Mouse (Mus musculus) inflammation-experienced regulatory T-cells, adult 6 months (primary cell): ENCODE results near the gene 1700020L24Rik. TPM values are rescaled to one million over a fixed set of nuclear protein-coding genes. Genes with fewer than 3 reads are reported as not detected.

Source experiments
- ATAC-seq: one replicate; pipeline ENCODE4 v1.8.0; 2017
- polyA plus RNA-seq, 3 experiments: library from polyadenylated mRNA; unstranded; fragments of 100-300 nt; shearing (Covaris generic); gene quantifications; one replicate each; pipeline ENCODE4 v1.2.1; 2017

1700020L24Rik gene
- polyA plus RNA-seq, 3 experiments from 2014 or later: 0.48 to 1.6 TPM; not detected in 1

DNA sequence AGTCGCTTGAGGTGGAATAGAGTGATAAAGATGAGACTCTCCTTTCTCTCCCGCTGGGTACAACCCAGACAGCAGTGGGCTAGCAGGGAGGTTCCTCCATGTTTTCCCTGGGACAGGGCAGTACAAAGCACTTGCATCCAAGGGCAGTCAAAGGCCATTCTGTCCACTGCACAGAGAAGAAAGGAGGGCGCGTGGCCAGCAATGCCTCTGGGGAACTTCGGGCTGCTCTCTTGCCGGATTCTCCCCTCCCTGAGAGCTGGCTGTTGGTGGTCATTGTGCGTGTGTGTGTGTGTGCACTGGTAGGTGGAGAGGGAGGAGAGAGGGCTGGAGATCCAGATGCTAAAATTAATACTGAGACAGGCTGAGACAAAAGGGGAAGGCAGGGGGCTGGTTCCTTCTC is 3.8 kb downstream of the 1700020L24Rik start:
- no peak for ATAC-seq

- peak; percentile 30 for ATAC-seq
Measured at GRCm38 (mm10) chr11:83442596-83443267, 5.3 kb downstream of the 1700020L24Rik start.

DNA sequence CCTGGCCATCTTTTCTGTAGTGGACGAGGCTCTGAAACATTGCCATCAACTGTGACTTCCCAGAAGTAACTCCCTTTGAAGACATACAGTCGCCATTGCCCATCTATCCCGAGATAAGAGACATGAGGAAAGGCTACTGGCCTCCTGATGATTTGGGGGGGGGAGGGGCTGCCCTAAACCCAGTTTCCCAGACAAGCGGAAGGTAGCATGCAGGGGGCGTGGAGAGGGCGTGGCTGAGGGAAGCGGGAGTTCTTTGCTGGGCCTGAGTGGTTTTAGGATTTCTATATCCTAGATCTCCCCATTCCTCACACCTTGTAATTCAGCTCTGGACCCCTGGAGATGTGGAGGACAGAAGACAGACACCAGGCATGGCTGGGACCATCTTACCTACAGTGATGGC is 6.3 kb downstream of the 1700020L24Rik start:
- ATAC-seq: no peak

DNA sequence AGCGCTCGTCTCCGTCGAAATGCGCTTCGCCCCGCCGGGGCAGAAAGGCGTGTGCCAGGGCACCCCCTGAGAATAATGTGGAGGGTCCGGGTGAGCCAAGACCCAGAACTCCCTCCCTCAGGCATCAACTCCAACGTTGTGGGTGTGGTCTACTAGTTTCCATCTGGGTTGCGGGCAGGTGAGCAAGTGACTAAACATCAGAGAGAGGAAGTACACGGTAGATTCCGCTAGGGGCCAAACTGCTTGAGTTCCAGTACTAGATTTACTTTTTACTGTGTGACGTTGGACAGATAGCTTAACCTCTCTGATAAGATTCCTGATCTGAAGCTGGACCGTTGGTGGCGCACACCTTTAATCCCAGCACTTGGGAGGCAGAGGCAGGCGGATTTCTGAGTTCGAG is 7.5 kb downstream of the 1700020L24Rik start:
- no peak for ATAC-seq

DNA sequence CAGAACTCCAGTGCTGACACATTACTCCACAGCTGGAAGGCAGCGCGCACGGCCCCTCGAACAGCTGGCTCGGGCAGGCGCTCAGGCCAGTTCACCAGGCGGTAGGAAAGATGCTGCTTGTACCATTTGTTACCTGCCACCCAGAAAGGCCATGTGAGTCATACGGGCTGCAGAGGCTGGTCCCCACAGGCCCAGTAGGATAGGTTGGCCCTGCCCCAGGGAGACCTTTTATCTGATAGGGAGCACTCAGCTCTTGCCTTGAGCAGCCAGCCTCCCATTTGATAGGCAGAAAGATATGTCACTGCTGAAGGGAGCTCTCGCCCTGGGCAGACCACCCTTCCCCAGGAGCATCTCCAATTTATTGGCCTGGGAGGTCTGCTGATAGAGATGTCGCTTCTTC is 10.1 kb downstream of the 1700020L24Rik start:
- ATAC-seq: no peak

DNA sequence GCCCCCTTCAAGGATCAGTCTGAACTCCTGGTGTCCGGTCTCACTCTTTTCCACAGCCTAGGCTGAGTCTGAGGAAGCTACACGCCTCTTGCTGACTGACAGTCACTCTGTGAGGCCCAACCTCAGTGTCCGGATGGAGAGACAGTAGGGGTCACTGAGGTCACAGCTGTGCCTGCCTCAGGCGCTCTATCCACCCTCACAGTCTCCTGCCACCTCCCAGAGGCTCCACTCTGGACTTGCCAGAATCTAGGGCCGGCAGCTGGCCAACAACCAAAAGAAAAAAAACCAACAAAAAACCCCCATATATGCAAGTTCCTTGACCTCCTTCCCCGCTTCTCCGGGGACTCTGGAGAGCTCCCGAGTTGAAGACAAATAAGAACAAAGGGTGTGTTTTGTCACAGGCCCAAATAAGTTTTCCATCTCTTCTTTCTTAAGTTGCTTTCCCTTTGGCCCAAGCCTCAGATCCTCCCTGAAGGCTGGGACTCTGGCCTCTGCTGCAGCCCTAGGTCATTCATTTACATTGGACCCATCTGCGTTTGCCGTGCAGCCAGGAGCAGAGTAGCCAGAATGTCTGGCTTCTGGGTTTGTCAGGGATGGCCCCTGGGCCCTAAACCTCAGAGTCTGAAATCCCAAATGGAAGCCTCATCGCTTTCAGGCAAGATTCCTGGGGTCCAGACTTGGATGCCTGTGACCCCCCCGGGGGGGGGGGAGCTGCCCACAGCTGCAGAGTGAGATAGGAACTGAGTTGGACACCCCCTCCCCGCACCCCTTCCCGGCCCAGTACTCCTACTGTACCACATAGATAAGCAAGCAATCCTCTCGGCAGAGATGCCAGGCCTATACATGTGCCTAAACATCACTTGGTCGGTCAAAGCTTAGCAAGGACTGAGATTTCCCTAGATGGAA is 10.8 kb downstream of the 1700020L24Rik start:
- ATAC-seq: no peak

- ATAC-seq: no peak
Measured at GRCm38 (mm10) chr11:83448927-83449236, 11.4 kb downstream of the 1700020L24Rik start.

- ATAC-seq: no peak
Measured at GRCm38 (mm10) chr11:83449298-83449697, 11.8 kb downstream of the 1700020L24Rik start.

DNA sequence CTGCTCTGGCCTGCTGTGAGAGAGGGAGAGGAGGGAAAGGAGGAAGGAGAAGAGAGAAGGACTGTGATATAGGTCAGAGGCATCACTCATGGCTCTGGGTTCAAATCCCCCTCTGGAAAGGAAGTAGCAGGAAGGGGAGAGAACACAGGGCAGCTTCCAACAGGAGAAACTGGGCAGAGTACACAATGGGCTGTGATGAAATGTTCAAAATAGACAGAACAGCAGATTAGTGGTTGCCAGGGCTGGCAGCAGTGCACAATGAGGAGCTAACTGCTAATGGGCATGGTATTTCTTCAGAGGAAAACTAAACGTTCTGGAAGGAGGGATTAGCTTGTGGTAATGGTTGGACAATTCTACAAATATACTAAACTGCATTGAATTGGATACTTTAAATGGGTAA is 13.1 kb downstream of the 1700020L24Rik start:
- no peak for ATAC-seq

DNA sequence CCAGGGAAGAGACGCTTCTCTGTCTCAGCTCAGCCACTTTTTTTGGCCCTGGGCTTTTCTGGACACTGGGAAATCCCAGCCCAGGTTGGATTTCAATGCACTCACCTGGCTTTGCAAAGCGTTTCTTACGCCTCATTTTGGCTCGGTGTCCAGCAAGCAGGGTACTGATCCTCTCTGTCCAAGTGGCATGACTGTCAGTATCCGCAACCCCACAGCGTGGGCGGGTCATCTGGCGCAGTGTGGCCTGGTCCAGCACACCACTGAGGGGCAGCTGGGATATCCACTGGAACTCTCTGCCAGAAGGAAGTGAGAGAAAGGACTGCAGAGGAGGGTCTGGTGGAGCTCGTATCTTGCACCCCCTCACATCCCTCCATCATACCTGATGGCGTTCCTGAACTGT is 13.8 kb downstream of the 1700020L24Rik start:
- ATAC-seq: no peak

GRCm38 (mm10) chr11:83454548-83454947 is 17.1 kb downstream of the 1700020L24Rik start:
- no peak for ATAC-seq

GRCm38 (mm10) chr11:83455608-83456007 is 18.1 kb downstream of the 1700020L24Rik start:
- no peak for ATAC-seq

- ATAC-seq: no peak
Measured at GRCm38 (mm10) chr11:83457257-83457656, 19.8 kb downstream of the 1700020L24Rik start.

DNA sequence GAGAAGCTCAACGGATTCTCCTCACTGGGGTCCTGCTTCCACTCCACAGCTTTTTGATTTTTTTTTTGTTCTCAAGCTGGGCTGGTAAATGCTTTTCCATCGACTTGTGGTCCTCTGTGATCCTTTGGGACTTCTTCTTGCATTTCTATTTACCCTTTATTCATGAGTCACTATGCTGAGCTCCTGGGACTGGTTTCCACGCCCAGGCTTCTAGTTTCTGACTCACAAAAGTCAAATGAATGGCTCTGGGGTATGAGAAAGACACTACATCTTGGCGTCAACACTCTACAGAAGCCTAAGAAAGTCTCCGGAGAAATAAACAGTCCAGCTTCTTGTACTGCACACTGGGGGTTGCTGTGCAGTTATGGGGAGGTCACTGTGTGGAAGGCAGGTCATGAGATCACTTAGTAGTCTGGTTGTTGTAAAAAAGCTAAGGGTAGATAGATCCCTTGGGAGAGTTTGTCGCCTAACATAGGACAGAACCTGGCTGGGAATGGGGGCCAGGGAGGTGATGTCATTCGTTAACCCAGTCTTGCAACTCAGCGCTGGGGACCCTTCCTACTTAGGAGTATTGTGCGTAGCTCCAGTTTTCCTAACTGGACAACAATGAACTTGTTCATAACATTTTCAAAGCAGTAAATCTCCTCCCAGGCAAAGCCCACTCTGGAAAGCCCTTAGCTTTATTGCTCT is 20.6 kb downstream of the 1700020L24Rik start:
- ATAC-seq: no peak

GRCm38 (mm10) chr11:83461462-83462027 is 24.1 kb downstream of the 1700020L24Rik start:
- ATAC-seq: no peak

- no peak for ATAC-seq
Measured at GRCm38 (mm10) chr11:83462711-83463244, 25.3 kb downstream of the 1700020L24Rik start, which contains the start of gene Mmp28. TSS of gene Mmp28 (minus strand) at chr11:83463071.

DNA sequence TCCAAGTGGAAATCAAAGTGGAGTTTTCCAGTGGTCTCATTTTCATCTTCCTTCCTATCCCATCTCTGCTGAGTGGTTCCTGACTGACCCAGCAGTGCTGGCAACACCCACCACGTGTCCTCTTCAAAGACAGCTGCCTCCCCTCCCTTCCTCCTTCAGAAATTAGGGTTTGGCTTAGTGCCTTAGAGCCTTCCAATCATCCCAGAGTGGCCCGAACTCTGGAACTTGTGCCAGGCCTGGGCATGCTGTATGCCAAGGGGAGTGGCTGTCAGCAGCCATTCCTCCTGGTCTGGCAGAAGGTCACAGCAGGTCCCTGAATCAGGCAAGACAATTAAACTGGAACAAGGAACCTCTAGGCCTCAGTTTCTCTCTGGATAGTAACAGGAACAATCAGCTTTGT is 28.5 kb downstream of the 1700020L24Rik start:
- no peak for ATAC-seq

GRCm38 (mm10) chr11:83467120-83467652 is 29.7 kb downstream of the 1700020L24Rik start:
- ATAC-seq: no peak

DNA sequence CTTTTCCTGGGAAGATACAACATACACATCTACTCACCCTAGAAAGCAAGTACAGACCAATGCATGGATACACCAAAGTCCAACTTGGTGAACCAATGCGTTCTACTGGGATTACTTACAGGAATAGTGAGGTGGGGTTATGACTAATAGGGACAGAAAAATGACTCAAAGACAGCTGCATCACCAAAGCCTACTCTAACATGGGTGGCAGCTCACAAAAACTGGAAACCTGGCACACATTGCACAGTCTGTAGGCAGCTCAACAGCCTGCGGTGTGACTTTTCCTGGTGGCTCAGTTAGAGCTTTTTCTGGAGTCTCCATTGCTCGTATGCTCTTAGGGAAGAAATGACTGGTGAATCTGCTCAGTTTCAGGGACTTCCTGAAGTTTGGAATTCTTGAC is 31.3 kb downstream of the 1700020L24Rik start:
- ATAC-seq: no peak

DNA sequence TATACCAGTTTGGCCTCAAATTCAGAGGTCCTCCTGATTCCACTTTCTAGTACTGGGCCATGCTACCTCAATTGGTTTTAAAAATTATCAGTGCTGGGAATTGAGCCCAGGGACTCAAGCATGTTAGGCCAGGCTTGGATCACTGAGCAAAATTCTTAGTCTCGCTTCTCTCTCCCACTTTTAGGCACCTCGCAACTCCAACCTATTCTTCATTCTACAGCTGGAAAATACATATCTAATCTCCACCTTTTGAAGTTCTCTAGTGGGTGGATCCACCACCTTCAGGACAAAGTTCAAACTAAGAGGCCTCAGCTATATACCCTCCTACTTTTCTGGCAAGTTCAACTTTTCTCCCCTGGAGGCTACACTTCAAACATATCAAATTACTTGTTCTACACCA is 34.3 kb downstream of the 1700020L24Rik start:
- ATAC-seq: no peak

DNA sequence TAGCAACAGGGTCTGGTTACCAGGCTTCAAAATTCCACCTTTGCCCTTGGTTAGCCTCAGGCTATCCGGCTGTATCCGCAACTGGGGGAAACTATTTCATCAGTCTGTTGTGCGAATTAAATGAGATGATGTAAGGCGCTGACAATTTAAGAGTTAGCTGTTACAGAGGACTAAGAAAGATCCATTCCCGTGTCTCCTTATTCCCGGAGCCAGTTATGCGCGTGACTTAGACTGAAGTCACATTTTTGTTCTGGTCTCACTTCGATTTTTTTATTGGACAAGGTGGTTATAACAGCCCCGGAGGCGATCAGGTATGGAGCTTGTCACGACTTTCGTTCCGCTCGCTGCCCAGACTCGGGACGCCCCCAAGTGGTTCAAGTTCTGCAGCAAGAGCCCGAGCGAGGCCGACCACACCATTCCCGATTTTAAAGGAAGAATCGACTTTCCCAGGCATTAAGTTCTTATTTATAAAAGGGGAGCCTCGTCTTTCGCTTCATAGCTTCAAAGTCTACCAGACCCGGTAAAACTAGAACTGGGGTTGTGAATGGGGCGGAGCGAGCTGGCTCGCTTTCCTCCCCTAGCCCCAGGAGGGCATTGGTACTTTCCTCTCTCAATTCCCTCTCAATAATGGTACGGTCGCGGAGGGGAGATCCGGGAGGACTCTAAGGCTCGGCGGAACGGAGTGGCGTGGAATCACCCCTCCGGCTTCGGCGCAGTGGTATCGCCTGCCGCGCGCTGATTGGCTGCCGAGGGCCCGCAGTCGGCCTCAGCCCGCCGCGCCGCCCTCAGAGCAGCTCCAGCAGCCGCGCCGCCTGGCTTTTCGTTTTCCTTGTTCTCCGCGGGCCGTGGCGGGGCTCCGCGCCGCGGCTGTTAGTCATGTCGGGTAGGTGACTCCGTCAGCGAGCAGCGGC is 35.1 kb downstream of the 1700020L24Rik start, which contains the start of gene Taf15:
TSS of gene Taf15 (plus strand) at position 763 of the 911 bp plus-strand sequence.
- ATAC-seq: peak; percentile 99
